Mouse (Mus musculus) cerebellum, adult 2 months (tissue): Measurements from ENCODE around the gene Srpk2.

Source experiments
- CTCF ChIP-seq: fragments of 200-500 bp; IDR thresholded peaks from 2 replicates; pipeline ENCODE4 v1.5.1; 2011; ENCODE audit warnings: low read depth, mild to moderate bottlenecking, control low read depth, low read length, moderate library complexity, borderline replicate concordance; ENCODE audit not compliant: insufficient read depth
- POLR2A ChIP-seq: fragments of 200-500 bp; IDR thresholded peaks from 2 replicates; pipeline ENCODE4 v1.6.1; 2011; ENCODE audit warnings: low read length, control low read depth, borderline replicate concordance; ENCODE audit not compliant: insufficient read depth

GRCm38 (mm10) chr5:23561227-23561626 lies 123.2 kb downstream of the Srpk2 start:
- TF ChIP-seq CTCF (no peak), POLR2A (no peak)
